Mouse (Mus musculus) CH12.LX (cell line): Measurements from ENCODE around the gene Tnpo2. TPM values are rescaled to one million over a fixed set of nuclear protein-coding genes. Genes with fewer than 3 reads are reported as not detected.

Experiments used
- DNase-seq: peaks from one replicate; pipeline ENCODE4 v3.0.0-alpha.2; 2013; ENCODE audit errors: extremely low read depth
- H3K27ac ChIP-seq: 2 replicates; pipeline ENCODE4 v1.5.1; 2012; ENCODE audit warnings: low read depth, mild to moderate bottlenecking, control low read depth, moderate library complexity; ENCODE audit not compliant: insufficient read depth
- H3K27me3 ChIP-seq: replicated peaks from 2 replicates; pipeline ENCODE3; 2012; ENCODE audit warnings: inconsistent platforms
- H3K36me3 ChIP-seq, 2 experiments: replicated peaks in 1 of 2; 2 replicates each; pipeline versions ENCODE3 to v1.6.1; 2012; ENCODE audit warnings: inconsistent platforms in 1 of 2, low read length in 1 of 2, mild to moderate bottlenecking in 1 of 2, mixed read lengths in 1 of 2, moderate library complexity in 1 of 2; ENCODE audit not compliant: control insufficient read depth in 1 of 2, insufficient read depth in 1 of 2
- H3K4me1 ChIP-seq, 2 experiments: 2 replicates each; pipeline ENCODE4 v1.6.1; 2012; ENCODE audit warnings: inconsistent platforms in 1 of 2, moderate library complexity in 1 of 2; ENCODE audit not compliant: insufficient read depth in 2 of 2, control insufficient read depth in 1 of 2
- H3K4me2 ChIP-seq: 2 replicates; pipeline ENCODE4 v1.6.1; 2012; ENCODE audit warnings: low read depth, mild to moderate bottlenecking, control low read depth; ENCODE audit not compliant: poor library complexity, insufficient read depth, severe bottlenecking
- H3K4me3 ChIP-seq, 3 experiments: fragments of 150-350 bp in 1 of 3; sonication (generic) in 1 of 3; replicated peaks in 1 of 3; 2 replicates each; pipeline versions ENCODE3 to v1.5.1; 2011 to 2012; ENCODE audit warnings: low read depth in 2 of 3, low read length in 2 of 3, mild to moderate bottlenecking in 2 of 3, moderate library complexity in 2 of 3, control low read depth in 1 of 3, improper control_type of control experiment in 1 of 3, inconsistent platforms in 1 of 3, mixed read lengths in 1 of 3; ENCODE audit not compliant: poor library complexity in 1 of 3
- H3K79me2 ChIP-seq: replicated peaks from 2 replicates; pipeline ENCODE4 v1.6.1; 2012; ENCODE audit warnings: mild to moderate bottlenecking, moderate library complexity; ENCODE audit not compliant: control insufficient read depth, poor library complexity, insufficient read depth, severe bottlenecking; ENCODE audit errors: extremely low read depth
- H3K9ac ChIP-seq: 2 replicates; pipeline ENCODE4 v1.6.1; 2012; ENCODE audit warnings: low read depth, mild to moderate bottlenecking, control low read depth, moderate library complexity; ENCODE audit not compliant: insufficient read depth
- H3K9me3 ChIP-seq: replicated peaks from 2 replicates; pipeline ENCODE3; 2012; ENCODE audit warnings: low read length, inconsistent platforms, mixed read lengths
- BHLHE40 ChIP-seq: IDR thresholded peaks from 2 replicates; pipeline ENCODE4 v1.6.1; 2011; ENCODE audit warnings: mild to moderate bottlenecking, low read depth, low read length, improper control_type of control experiment
- CHD1 ChIP-seq: IDR thresholded peaks from 2 replicates; pipeline ENCODE4 v1.6.1; 2012; ENCODE audit warnings: low read depth, low read length, improper control_type of control experiment, inconsistent platforms
- CHD2 ChIP-seq: IDR thresholded peaks from 2 replicates; pipeline ENCODE4 v1.6.1; 2011; ENCODE audit warnings: low read length, improper control_type of control experiment
- ETS1 ChIP-seq: conservative IDR thresholded peaks from 2 replicates; pipeline ENCODE4 v1.6.1; 2012; ENCODE audit warnings: low read depth, mild to moderate bottlenecking, inconsistent platforms, low read length, improper control_type of control experiment, moderate library complexity
- GABPA ChIP-seq: IDR thresholded peaks from 2 replicates; pipeline ENCODE4 v1.6.1; 2012; ENCODE audit warnings: low read depth, low read length, improper control_type of control experiment, inconsistent platforms; ENCODE audit not compliant: insufficient replicate concordance
- IRF4 ChIP-seq: IDR thresholded peaks from 2 replicates; pipeline ENCODE4 v1.6.1; 2014; ENCODE audit warnings: low read depth, mild to moderate bottlenecking, inconsistent platforms, low read length, improper control_type of control experiment
- JUN ChIP-seq: IDR thresholded peaks from 2 replicates; pipeline ENCODE4 v1.6.1; 2011; ENCODE audit warnings: low read depth, mild to moderate bottlenecking, low read length, improper control_type of control experiment, moderate library complexity; ENCODE audit not compliant: insufficient read depth
- JUND ChIP-seq: conservative IDR thresholded peaks from 2 replicates; pipeline ENCODE4 v1.6.1; 2011; ENCODE audit warnings: low read depth, low read length, improper control_type of control experiment
- KAT2A ChIP-seq: IDR thresholded peaks from 2 replicates; pipeline ENCODE4 v1.6.1; 2012; ENCODE audit warnings: low read length, improper control_type of control experiment, inconsistent platforms; ENCODE audit not compliant: insufficient replicate concordance
- MAZ ChIP-seq: IDR thresholded peaks from 2 replicates; pipeline ENCODE4 v1.6.1; 2012; ENCODE audit warnings: low read depth, mild to moderate bottlenecking, inconsistent platforms, low read length, improper control_type of control experiment, moderate library complexity
- MEF2A ChIP-seq: IDR thresholded peaks from 2 replicates; pipeline ENCODE4 v1.6.1; 2014; ENCODE audit warnings: low read depth, mild to moderate bottlenecking, inconsistent platforms, low read length, improper control_type of control experiment, borderline replicate concordance
- NELFE ChIP-seq: IDR thresholded peaks from 2 replicates; pipeline ENCODE4 v1.6.1; 2011; ENCODE audit warnings: low read depth, low read length, improper control_type of control experiment
- PAX5 ChIP-seq: IDR thresholded peaks from 2 replicates; pipeline ENCODE4 v1.6.1; 2012; ENCODE audit warnings: low read length, inconsistent platforms, mixed read lengths
- POLR2AphosphoS2 ChIP-seq: IDR thresholded peaks from 2 replicates; pipeline ENCODE4 v1.6.1; 2011; ENCODE audit warnings: low read depth, low read length, improper control_type of control experiment
- SIN3A ChIP-seq: IDR thresholded peaks from 2 replicates; pipeline ENCODE4 v1.6.1; 2012; ENCODE audit warnings: low read length, improper control_type of control experiment, inconsistent platforms
- UBTF ChIP-seq: IDR thresholded peaks from 2 replicates; pipeline ENCODE4 v1.6.1; 2012; ENCODE audit warnings: low read depth, mild to moderate bottlenecking, inconsistent platforms, low read length, improper control_type of control experiment, moderate library complexity
- USF1 ChIP-seq: IDR thresholded peaks from 2 replicates; pipeline ENCODE4 v1.6.1; 2014; ENCODE audit warnings: low read depth, mild to moderate bottlenecking, inconsistent platforms, low read length, improper control_type of control experiment
- ZKSCAN1 ChIP-seq: IDR thresholded peaks from 2 replicates; pipeline ENCODE4 v1.6.1; 2012; ENCODE audit warnings: low read depth, inconsistent platforms, low read length, improper control_type of control experiment, borderline replicate concordance
- ZMIZ1 ChIP-seq: IDR thresholded peaks from 2 replicates; pipeline ENCODE4 v1.6.1; 2012; ENCODE audit warnings: low read depth, mild to moderate bottlenecking, inconsistent platforms, low read length, improper control_type of control experiment
- dilution Hi-C: fragments of 300-500 bp; cut with MboI; formaldehyde crosslinking; loops from 2 replicates; pipeline ENCODE4 v1.14.3; 2020; ENCODE audit warnings: low sequenced_read_pairs; ENCODE audit not compliant: extremely low pct_unique_long_range_greater_than_20kb, extremely low pct_ligation_motif_present
- in situ Hi-C: fragments of 300-500 bp; cut with MboI; formaldehyde crosslinking; loops from 3 replicates; pipeline ENCODE4 v1.14.3; 2019; ENCODE audit warnings: low sequenced_read_pairs, low pct_ligation_motif_present, low pct_unique_long_range_greater_than_20kb, mixed read lengths
- polyA plus RNA-seq: library from polyadenylated mRNA; unstranded; fragments of >175 nt; gene quantifications from 2 replicates; pipeline ENCODE4 v1.2.1, GENCODE M21; 2012; ENCODE audit warnings: low read depth; ENCODE audit not compliant: insufficient read length
- total RNA-seq, 2 experiments: library from RNA; depleted of rRNA; stranded (reverse); fragments of 300-350 nt in 1 of 2; fragments of >200 nt in 1 of 2; gene quantifications; 2 replicates each; pipeline ENCODE4 v1.2.3; 2012 to 2014

The Tnpo2 gene
- total and polyA plus RNA-seq, 3 experiments = 36.3 to 57.0 (median 48.0) TPM

DNA sequence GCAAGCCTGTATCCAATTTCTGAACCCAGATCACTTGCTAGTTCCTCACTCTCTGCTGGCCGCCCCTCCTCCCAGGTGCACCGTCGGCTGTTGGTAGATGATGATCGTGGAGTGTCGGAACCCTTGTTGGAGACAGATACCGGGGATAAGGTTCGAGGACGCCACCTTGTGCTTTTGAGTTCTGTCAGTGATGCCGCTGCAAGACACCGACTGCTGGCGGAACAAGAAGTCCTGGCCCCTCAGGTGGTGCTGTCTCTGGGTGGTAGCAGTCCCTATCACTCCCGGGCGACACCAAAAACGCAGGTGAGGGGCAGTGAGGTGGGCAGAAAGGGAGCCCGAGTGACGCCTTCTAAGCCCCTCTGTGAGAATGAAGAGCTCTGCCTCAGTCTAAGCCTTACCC, 59.5 kb downstream of the Tnpo2 start:
- peaks cover 4 to 18% of the 10 kb centered on the region in 2 experiments for H3K4me1 ChIP-seq
- H3K36me3 ChIP-seq = peaks cover 68 to 83% of the 10 kb centered on the region in 2 experiments
- H3K79me2 ChIP-seq = no peaks in the 10 kb centered on the region
- in situ Hi-C loops = no loop called here
- H3K4me2 ChIP-seq = no peak overlapping the region
- no peak overlapping the region for H3K4me3 ChIP-seq
- dilution Hi-C loops = no loop called here
- no peak for DNase-seq
- no peaks in the 10 kb centered on the region for H3K9me3 ChIP-seq
- no peak overlapping the region for H3K27ac ChIP-seq
- no peak overlapping the region for H3K9ac ChIP-seq
- TF ChIP-seq ZKSCAN1 (no peak), MEF2A (no peak), PAX5 (no peak), JUND (no peak), BHLHE40 (no peak), IRF4 (no peak), USF1 (no peak), SIN3A (no peak), CHD1 (no peak), CHD2 (no peak), UBTF (no peak), NELFE (no peak), POLR2AphosphoS2 (no peak), ETS1 (no peak), MAZ (no peak), GABPA (no peak), JUN (no peak), KAT2A (no peak)
- no peaks in the 10 kb centered on the region for H3K27me3 ChIP-seq

GRCm38 (mm10) chr8:85096850-85097249, 60.1 kb downstream of the Tnpo2 start:
- Histone ChIP-seq H3K27ac (no peak overlapping the region), H3K9me3 (peaks cover 2% of the 10 kb centered on the region), H3K4me2 (no peak overlapping the region), H3K27me3 (no peaks in the 10 kb centered on the region), H3K79me2 (no peaks in the 10 kb centered on the region), H3K4me1 (peaks cover 4 to 18% of the 10 kb centered on the region in 2 experiments), H3K4me3 (no peak overlapping the region), H3K36me3 (peaks cover 62 to 76% of the 10 kb centered on the region in 2 experiments)
- in situ Hi-C loops (no loop called here), dilution Hi-C loops (no loop called here)
- DNase-seq = no peak
- TF ChIP-seq ZMIZ1 = no peak
- TF ChIP-seq, all 38 proteins: peak for 0
- no peak overlapping the region for H3K9ac ChIP-seq
